Mouse (Mus musculus): ENCODE data around the gene Teddm1b.

- TF ChIP-seq CTCF (IDR thresholded peaks at IDR 0.05; ENCODE audit: low read depth, low read length) (no peak), EP300 (IDR thresholded peaks at IDR 0.05; ENCODE audit: insufficient read depth, low read depth, low read length) (no peak), POLR2A (IDR thresholded peaks at IDR 0.05; ENCODE audit: insufficient read depth, low read length) (no peak)
Observed at GRCm38 (mm10) chr1:153903006-153903405, 28.9 kb downstream of the Teddm1b start.

Data from ES-Bruce4 (cell line).